Mouse (Mus musculus): Measurements from ENCODE around the gene Stx4a. TPM values are rescaled to one million over a fixed set of nuclear protein-coding genes. Genes with fewer than 3 reads are reported as not detected.

The Stx4a gene
- polyA plus RNA-seq, 1 experiment from 2014 or later, result 10.6 TPM

Other genes with a start within 250 kb of the Stx4a start
- 9.2 and 9.8 TPM in 2 replicates for gene Ccdc189, start 235.7 kb upstream of the Stx4a start, polyA plus RNA-seq (2014; fragmentation: Nextera tagmentation; extraction: Ambion mirVana)
- 37.4 and 40.6 TPM in 2 replicates for gene Rnf40, start 235.5 kb upstream of the Stx4a start, polyA plus RNA-seq (2014; fragmentation: Nextera tagmentation; extraction: Ambion mirVana)
- 22.2 and 22.9 TPM in 2 replicates for gene Zfp629, start 208.5 kb upstream of the Stx4a start, polyA plus RNA-seq (2014; fragmentation: Nextera tagmentation; extraction: Ambion mirVana)
- gene Bcl7c, start 115.4 kb upstream of the Stx4a start, polyA plus RNA-seq (2014; fragmentation: Nextera tagmentation; extraction: Ambion mirVana), result 50.2 and 57.4 TPM in 2 replicates
- gene Ctf1, start 111.6 kb upstream of the Stx4a start, polyA plus RNA-seq (2014; fragmentation: Nextera tagmentation; extraction: Ambion mirVana), result 3.1 and 4.2 TPM in 2 replicates
- gene Ctf2, start 92.1 kb upstream of the Stx4a start, polyA plus RNA-seq (2014; fragmentation: Nextera tagmentation; extraction: Ambion mirVana), result 0.25 TPM in 1 of 2 replicates, not detected in the other
- 5.6 and 6.9 TPM in 2 replicates for gene Fbxl19, start 79.8 kb upstream of the Stx4a start, polyA plus RNA-seq (2014; fragmentation: Nextera tagmentation; extraction: Ambion mirVana)
- 4.8 and 7.3 TPM in 2 replicates for gene Orai3, start 54.5 kb upstream of the Stx4a start, polyA plus RNA-seq (2014; fragmentation: Nextera tagmentation; extraction: Ambion mirVana)
- 18.7 and 19.1 TPM in 2 replicates for gene Setd1a, start 47.6 kb upstream of the Stx4a start, polyA plus RNA-seq (2014; fragmentation: Nextera tagmentation; extraction: Ambion mirVana)
- gene Gm49388, start 38.7 kb upstream of the Stx4a start, polyA plus RNA-seq (2014; fragmentation: Nextera tagmentation; extraction: Ambion mirVana), result not detected in 2 replicates
- 10.6 and 11.0 TPM in 2 replicates for gene Hsd3b7, start 23.7 kb upstream of the Stx4a start, polyA plus RNA-seq (2014; fragmentation: Nextera tagmentation; extraction: Ambion mirVana)
- 59.7 and 66.2 TPM in 2 replicates for gene Stx1b, start 255 bp downstream of the Stx4a start, polyA plus RNA-seq (2014; fragmentation: Nextera tagmentation; extraction: Ambion mirVana)
- gene Zfp646, start 51.9 kb downstream of the Stx4a start, polyA plus RNA-seq (2014; fragmentation: Nextera tagmentation; extraction: Ambion mirVana), result 11.6 and 12.3 TPM in 2 replicates
- 22.5 and 26.8 TPM in 2 replicates for gene Zfp668, start 52.5 kb downstream of the Stx4a start, polyA plus RNA-seq (2014; fragmentation: Nextera tagmentation; extraction: Ambion mirVana)
- gene Prss53, start 66.7 kb downstream of the Stx4a start, polyA plus RNA-seq (2014; fragmentation: Nextera tagmentation; extraction: Ambion mirVana), result 0.83 and 1.1 TPM in 2 replicates
- gene Gm21974, start 71.2 kb downstream of the Stx4a start, polyA plus RNA-seq (2014; fragmentation: Nextera tagmentation; extraction: Ambion mirVana), result not detected in 2 replicates
- 71.9 and 81.8 TPM in 2 replicates for gene Vkorc1, start 71.3 kb downstream of the Stx4a start, polyA plus RNA-seq (2014; fragmentation: Nextera tagmentation; extraction: Ambion mirVana)
- gene Bckdk, start 79.8 kb downstream of the Stx4a start, polyA plus RNA-seq (2014; fragmentation: Nextera tagmentation; extraction: Ambion mirVana), result 65.5 and 69.2 TPM in 2 replicates
- gene Kat8, start 88.2 kb downstream of the Stx4a start, polyA plus RNA-seq (2014; fragmentation: Nextera tagmentation; extraction: Ambion mirVana), result 42.1 and 46.0 TPM in 2 replicates
- 0.25 TPM in 2 replicates for gene Prss8, start 105.8 kb downstream of the Stx4a start, polyA plus RNA-seq (2014; fragmentation: Nextera tagmentation; extraction: Ambion mirVana)
- gene Prss36, start 122.4 kb downstream of the Stx4a start, polyA plus RNA-seq (2014; fragmentation: Nextera tagmentation; extraction: Ambion mirVana), result 13.1 and 14.2 TPM in 2 replicates
- gene Fus, start 143.2 kb downstream of the Stx4a start, polyA plus RNA-seq (2014; fragmentation: Nextera tagmentation; extraction: Ambion mirVana), result 39.0 and 44.2 TPM in 2 replicates
- 6.6 and 9.8 TPM in 2 replicates for gene Pycard, start 169.6 kb downstream of the Stx4a start, polyA plus RNA-seq (2014; fragmentation: Nextera tagmentation; extraction: Ambion mirVana)
- gene Trim72, start 179.7 kb downstream of the Stx4a start, polyA plus RNA-seq (2014; fragmentation: Nextera tagmentation; extraction: Ambion mirVana), result not detected in 2 replicates
- 0.60 and 0.88 TPM in 2 replicates for gene Itgam, start 238.3 kb downstream of the Stx4a start, polyA plus RNA-seq (2014; fragmentation: Nextera tagmentation; extraction: Ambion mirVana)
- not detected in 2 replicates for gene Gm49368, start 238.4 kb downstream of the Stx4a start, polyA plus RNA-seq (2014; fragmentation: Nextera tagmentation; extraction: Ambion mirVana)